Mouse (Mus musculus): ENCODE measurements around the gene Sipa1l2.

GRCm38 (mm10) chr8:125509175-125509574, 60.4 kb downstream of the Sipa1l2 start:
- TF ChIP-seq CTCF (IDR thresholded peaks at IDR 0.05; ENCODE audit: low read depth, low read length) (no peak), POLR2AphosphoS5 (IDR thresholded peaks at IDR 0.05; ENCODE audit: insufficient replicate concordance, low read depth, low read length) (no peak), GATA1 (IDR thresholded peaks at IDR 0.05; ENCODE audit: borderline replicate concordance, low read length) (no peak), TAL1 (conservative IDR thresholded peaks at IDR 0.05; ENCODE audit: low read depth, low read length) (no peak)
